Mouse (Mus musculus): ENCODE results near the gene Wdr75. TPM values are rescaled to one million over a fixed set of nuclear protein-coding genes. Genes with fewer than 3 reads are reported as not detected.

Wdr75 gene
- polyA plus RNA-seq, 1 experiment from 2014 or later = 53.8 TPM

DNA sequence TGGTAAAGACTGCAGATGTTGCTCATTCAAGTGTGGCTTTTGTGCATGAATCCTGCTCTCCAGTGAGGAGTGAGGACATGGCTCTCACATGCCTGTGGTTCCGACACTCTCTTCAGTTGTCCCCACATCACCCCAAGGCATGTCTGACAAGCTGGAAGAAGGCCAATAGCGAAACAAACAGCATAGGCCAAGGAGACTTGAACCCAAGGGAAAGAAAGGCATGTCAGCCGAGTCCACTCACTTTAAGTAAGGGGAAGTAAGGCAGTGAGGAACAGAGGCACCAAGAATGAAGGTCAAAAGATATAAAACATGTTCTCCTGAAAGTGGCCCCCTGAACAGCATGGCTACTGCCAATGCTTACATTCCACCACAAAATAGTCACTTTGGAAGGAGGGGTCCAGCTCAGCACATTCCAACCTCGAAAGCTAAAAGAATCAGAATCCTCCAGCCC is 69.6 kb downstream of the Wdr75 start:
- Histone ChIP-seq H3K4me3 (replicated peaks; ENCODE audit: low read length) (no peak overlapping the region), H3K36me3 (replicated peaks; ENCODE audit: control insufficient read depth, insufficient read depth) (no peaks in the 10 kb centered on the region), H3K27me3 (ENCODE audit: control insufficient read depth, insufficient read depth, low read length) (no peaks in the 10 kb centered on the region), H3K4me1 (replicated peaks; ENCODE audit: control insufficient read depth, insufficient read depth, low read length) (no peaks in the 10 kb centered on the region), H3K9ac (no peak overlapping the region), H3K4me2 (replicated peaks) (no peak overlapping the region), H3K27ac (no peak overlapping the region), H3K9me3 (ENCODE audit: control insufficient read depth, low read length) (0 out of 2 replicates have a peak, but pooled peaks cover 3% of the 10 kb centered on the region)
- DNase-seq (ENCODE audit: low spot score) (no peak), ATAC-seq (ENCODE audit: low FRiP score) (no peak)
- 62% methylated on average over 4 of the region's 4 CpGs for WGBS

- H3K4me2 ChIP-seq (replicated peaks) = no peak overlapping the region
- H3K9me3 ChIP-seq (ENCODE audit: control insufficient read depth, low read length) = 0 out of 2 replicates have a peak, but pooled peaks cover 3% of the 10 kb centered on the region
- H3K27me3 ChIP-seq (ENCODE audit: control insufficient read depth, insufficient read depth, low read length) = no peaks in the 10 kb centered on the region
- DNase-seq (ENCODE audit: low spot score) (no peak), ATAC-seq (ENCODE audit: low FRiP score) (no peak)
- H3K27ac ChIP-seq = no peak overlapping the region
- no peaks in the 10 kb centered on the region for H3K4me1 ChIP-seq (replicated peaks; ENCODE audit: control insufficient read depth, insufficient read depth, low read length)
- no peaks in the 10 kb centered on the region for H3K36me3 ChIP-seq (replicated peaks; ENCODE audit: control insufficient read depth, insufficient read depth)
- 62% methylated on average over 1 of the region's 1 CpGs for WGBS
- H3K4me3 ChIP-seq (replicated peaks; ENCODE audit: low read length) = no peak overlapping the region
- H3K9ac ChIP-seq = no peak overlapping the region
Measured at GRCm38 (mm10) chr1:45865316-45865715, 70.3 kb downstream of the Wdr75 start.

DNA sequence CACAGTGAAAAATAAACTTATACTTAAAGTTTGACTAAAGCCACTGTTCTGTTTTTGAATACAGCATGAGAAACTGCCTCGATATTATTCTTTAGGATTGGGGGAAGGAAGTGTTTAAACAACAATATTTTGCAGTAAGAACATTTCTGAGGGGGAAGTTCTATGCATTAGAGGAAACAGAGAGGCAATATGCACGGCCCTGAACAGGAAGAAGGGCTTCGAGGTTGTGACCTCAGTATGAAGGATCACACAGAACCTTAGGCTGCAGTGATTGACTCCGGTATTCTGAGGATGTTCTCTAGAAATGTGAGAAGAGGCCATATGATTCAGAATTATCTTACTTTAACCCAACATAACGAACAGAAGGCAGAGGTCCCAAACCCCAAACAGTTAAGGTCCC is 70.8 kb downstream of the Wdr75 start:
- Histone ChIP-seq H3K27me3 (ENCODE audit: control insufficient read depth, insufficient read depth, low read length) (no peaks in the 10 kb centered on the region), H3K9ac (no peak overlapping the region), H3K4me2 (replicated peaks) (no peak overlapping the region), H3K4me1 (replicated peaks; ENCODE audit: control insufficient read depth, insufficient read depth, low read length) (no peaks in the 10 kb centered on the region), H3K36me3 (replicated peaks; ENCODE audit: control insufficient read depth, insufficient read depth) (no peaks in the 10 kb centered on the region), H3K4me3 (replicated peaks; ENCODE audit: low read length) (no peak overlapping the region), H3K9me3 (ENCODE audit: control insufficient read depth, low read length) (0 out of 2 replicates have a peak, but pooled peaks cover 3% of the 10 kb centered on the region), H3K27ac (no peak overlapping the region)
- no peak for ATAC-seq (ENCODE audit: low FRiP score)
- no peak for DNase-seq (ENCODE audit: low spot score)
- WGBS = 84% methylated on average over 5 of the region's 5 CpGs

GRCm38 (mm10) chr1:45866288-45867018 is 71.5 kb downstream of the Wdr75 start:
- Histone ChIP-seq H3K9ac (no peak overlapping the region), H3K4me1 (replicated peaks; ENCODE audit: control insufficient read depth, insufficient read depth, low read length) (no peaks in the 10 kb centered on the region), H3K36me3 (replicated peaks; ENCODE audit: control insufficient read depth, insufficient read depth) (no peaks in the 10 kb centered on the region), H3K4me2 (replicated peaks) (no peak overlapping the region), H3K27me3 (ENCODE audit: control insufficient read depth, insufficient read depth, low read length) (no peaks in the 10 kb centered on the region), H3K9me3 (ENCODE audit: control insufficient read depth, low read length) (0 out of 2 replicates have a peak, but pooled peaks cover 3% of the 10 kb centered on the region), H3K27ac (no peak overlapping the region), H3K4me3 (replicated peaks; ENCODE audit: low read length) (no peak overlapping the region)
- WGBS = 79% methylated on average over 3 of the region's 3 CpGs
- no peak for ATAC-seq (ENCODE audit: low FRiP score)
- DNase-seq (ENCODE audit: low spot score) = no peak

DNA sequence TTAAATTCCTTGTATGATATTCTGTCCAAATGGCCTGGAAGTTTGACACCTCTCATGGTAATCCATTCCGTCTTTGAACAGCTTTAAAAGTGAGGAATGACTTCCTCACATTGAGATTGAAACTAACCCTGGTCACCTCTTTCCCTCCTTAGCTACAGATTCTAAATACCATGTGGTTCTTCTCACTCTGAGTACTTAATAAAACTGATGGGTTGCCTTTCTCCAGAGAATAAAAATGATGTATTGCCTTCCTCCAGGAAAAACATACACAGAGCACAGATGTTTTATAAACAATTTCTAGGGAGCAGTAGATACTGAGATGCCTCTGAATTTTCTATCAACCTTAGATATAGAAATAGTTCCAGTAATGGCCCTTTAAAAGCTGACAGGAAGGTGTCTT is 73.1 kb downstream of the Wdr75 start:
- H3K4me1 ChIP-seq (replicated peaks; ENCODE audit: control insufficient read depth, insufficient read depth, low read length) = no peaks in the 10 kb centered on the region
- no peak overlapping the region for H3K27ac ChIP-seq
- DNase-seq (ENCODE audit: low spot score) (no peak), ATAC-seq (ENCODE audit: low FRiP score) (no peak)
- no peak overlapping the region for H3K9ac ChIP-seq
- no peak overlapping the region for H3K4me3 ChIP-seq (replicated peaks; ENCODE audit: low read length)
- no peaks in the 10 kb centered on the region for H3K36me3 ChIP-seq (replicated peaks; ENCODE audit: control insufficient read depth, insufficient read depth)
- 87% methylated on average over 1 of the region's 1 CpGs for WGBS
- H3K9me3 ChIP-seq (ENCODE audit: control insufficient read depth, low read length) = 0 out of 2 replicates have a peak, but pooled peaks cover 2% of the 10 kb centered on the region
- H3K4me2 ChIP-seq (replicated peaks) = no peak overlapping the region
- no peaks in the 10 kb centered on the region for H3K27me3 ChIP-seq (ENCODE audit: control insufficient read depth, insufficient read depth, low read length)

GRCm38 (mm10) chr1:45868479-45869137 is 73.6 kb downstream of the Wdr75 start:
- Histone ChIP-seq H3K27ac (no peak overlapping the region), H3K9me3 (ENCODE audit: control insufficient read depth, low read length) (no peaks in the 10 kb centered on the region), H3K9ac (no peak overlapping the region), H3K36me3 (replicated peaks; ENCODE audit: control insufficient read depth, insufficient read depth) (no peaks in the 10 kb centered on the region), H3K27me3 (ENCODE audit: control insufficient read depth, insufficient read depth, low read length) (no peaks in the 10 kb centered on the region), H3K4me1 (replicated peaks; ENCODE audit: control insufficient read depth, insufficient read depth, low read length) (no peaks in the 10 kb centered on the region), H3K4me2 (replicated peaks) (no peak overlapping the region), H3K4me3 (replicated peaks; ENCODE audit: low read length) (no peak overlapping the region)
- ATAC-seq (ENCODE audit: low FRiP score) = no peak
- no peak for DNase-seq (ENCODE audit: low spot score)
- 82% methylated on average over 3 of the region's 3 CpGs for WGBS

Other genes starting within 250 kb of the Wdr75 start
- gene Gm5269, start 95.1 kb downstream of the Wdr75 start, polyA plus RNA-seq (2014; fragmentation: Nextera tagmentation; extraction: Ambion mirVana) = not detected in 2 replicates
- 45.4 and 48.9 TPM in 2 replicates for gene Slc40a1, start 131.4 kb downstream of the Wdr75 start, polyA plus RNA-seq (2014; fragmentation: Nextera tagmentation; extraction: Ambion mirVana)

Measured in hindbrain, embryonic 14.5 days (tissue).